Mouse (Mus musculus) ES-Bruce4 (cell line): ENCODE measurements at regions not wholly inside any gene's neighbourhood (a gene's known extent, or its start where the extent isn't known, plus 50 kb on each side); places are given as distances from the start of the nearest gene placed in this dataset.
A peak's percentile ranks its signal among the peaks of the same experiment; 100 is the strongest.
"Not testable (repeated sequence)": the region's sequence is repeated elsewhere in the genome, so short reads cannot be mapped to it uniquely, and the experiment has no call there.

Experiments
- H3K27ac ChIP-seq: 2 replicates; pipeline ENCODE4 v1.5.1; 2012; ENCODE audit warnings: low read length, inconsistent platforms; ENCODE audit not compliant: insufficient read depth
- H3K27me3 ChIP-seq: 2 replicates; pipeline ENCODE4 v1.6.1; 2012; ENCODE audit warnings: mild to moderate bottlenecking, low read length, inconsistent platforms; ENCODE audit not compliant: control insufficient read depth, poor library complexity, insufficient read depth, severe bottlenecking
- H3K36me3 ChIP-seq: 2 replicates; pipeline ENCODE4 v1.6.1; 2012; ENCODE audit warnings: inconsistent platforms, mild to moderate bottlenecking, low read length, moderate library complexity; ENCODE audit not compliant: control insufficient read depth, poor library complexity, insufficient read depth, severe bottlenecking
- H3K4me1 ChIP-seq: one replicate; pipeline ENCODE4 v1.8.1; 2011; ENCODE audit warnings: low read length; ENCODE audit not compliant: control insufficient read depth, insufficient read depth
- H3K4me3 ChIP-seq: 2 replicates; pipeline ENCODE4 v1.5.1; 2011; ENCODE audit warnings: low read depth, mild to moderate bottlenecking, low read length
- H3K9ac ChIP-seq: 2 replicates; pipeline ENCODE4 v1.6.1; 2012; ENCODE audit warnings: low read depth, mild to moderate bottlenecking, inconsistent platforms; ENCODE audit not compliant: poor library complexity, severe bottlenecking
- H3K9me3 ChIP-seq: replicated peaks from 2 replicates; pipeline ENCODE4 v1.6.1; 2012; ENCODE audit warnings: mild to moderate bottlenecking, low read length, inconsistent platforms; ENCODE audit not compliant: control insufficient read depth, poor library complexity, insufficient read depth, severe bottlenecking
- CTCF ChIP-seq: IDR thresholded peaks from one replicate; pipeline ENCODE4 v1.8.1; 2011; ENCODE audit warnings: low read depth, low read length
- EP300 ChIP-seq: IDR thresholded peaks from 2 replicates; pipeline ENCODE4 v1.6.1; 2011; ENCODE audit warnings: low read depth, low read length; ENCODE audit not compliant: insufficient read depth
- POLR2A ChIP-seq: IDR thresholded peaks from one replicate; pipeline ENCODE4 v1.8.1; 2011; ENCODE audit warnings: low read length; ENCODE audit not compliant: insufficient read depth

DNA sequence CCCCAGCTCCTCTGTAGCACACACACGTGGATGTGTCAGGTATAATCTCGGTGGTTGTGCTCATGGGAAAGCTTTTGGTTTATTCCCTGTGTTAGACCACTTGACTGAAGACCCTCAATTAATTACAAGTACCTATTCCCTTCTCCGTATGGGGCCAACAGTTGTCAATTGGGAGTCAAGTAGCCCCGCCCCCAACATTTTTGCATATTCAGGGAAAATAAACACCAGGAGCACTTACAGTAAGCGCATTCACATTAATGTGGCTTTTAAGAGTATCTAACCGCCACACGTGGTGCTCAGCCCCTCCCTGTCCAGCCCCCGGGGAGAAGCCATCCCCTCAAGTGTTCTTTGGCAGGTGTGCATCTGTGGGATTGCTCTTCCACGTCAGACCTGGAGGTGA lies 223.9 kb downstream of the Tpra1 start:
- TF ChIP-seq CTCF: no peak
- TF ChIP-seq EP300: peak; percentile 72
- no peak for TF ChIP-seq POLR2A
- H3K4me3 ChIP-seq: no peak overlapping the region
- peaks cover 7% of the 10 kb centered on the region for H3K4me1 ChIP-seq

DNA sequence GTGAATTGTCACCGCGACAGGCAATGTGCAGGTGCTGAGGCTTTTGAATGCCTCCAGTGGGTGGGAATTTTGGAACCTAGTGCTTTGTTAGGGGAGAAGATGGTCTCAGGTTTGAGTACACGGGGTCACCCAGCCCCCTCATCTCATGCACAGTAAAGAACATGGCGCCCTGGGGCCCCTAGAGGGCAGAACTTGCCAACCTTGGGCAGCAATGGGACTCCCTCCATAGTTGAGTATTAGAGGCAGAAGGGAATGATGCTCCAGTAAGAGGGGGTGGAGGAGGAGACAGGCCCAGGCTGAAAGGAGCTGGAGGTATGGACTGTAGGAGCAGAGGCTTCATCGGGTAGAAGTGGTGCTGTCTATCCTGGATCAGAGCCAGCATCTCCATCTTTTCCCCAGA lies 226.1 kb downstream of the Tpra1 start:
- not testable (repeated sequence) for H3K9me3 ChIP-seq, H3K9ac ChIP-seq

More for the DNA sequence above, 223.9 kb downstream of the Tpra1 start:
- Histone ChIP-seq H3K27ac (no peak overlapping the region), H3K9me3 (no peaks in the 10 kb centered on the region), H3K27me3 (no peaks in the 10 kb centered on the region), H3K36me3 (no peaks in the 10 kb centered on the region), H3K9ac (no peak overlapping the region)

DNA sequence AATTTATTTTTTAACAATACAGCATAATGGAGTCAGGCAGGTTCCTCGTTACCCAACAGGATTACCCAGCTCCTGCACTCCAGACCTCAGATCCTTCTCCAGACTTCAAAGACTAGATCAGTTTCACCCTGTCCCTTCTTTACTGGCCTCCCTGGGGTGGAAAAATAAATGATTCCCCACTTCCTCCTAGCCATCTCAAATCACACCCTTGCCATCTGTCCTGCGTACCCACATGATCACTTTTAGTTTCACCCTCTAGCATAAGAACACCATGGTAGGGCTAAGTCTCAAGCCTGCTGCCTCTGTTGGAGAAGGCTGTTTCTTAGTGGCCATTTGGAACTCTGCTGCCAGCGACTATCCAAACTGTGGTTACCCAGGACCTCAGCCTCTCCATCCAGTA lies 222.0 kb downstream of the Plxna1 start:
- TF ChIP-seq POLR2A: no peak
- Histone ChIP-seq H3K4me3 (no peak overlapping the region), H3K9me3 (no peaks in the 10 kb centered on the region), H3K36me3 (no peaks in the 10 kb centered on the region), H3K27ac (no peak overlapping the region), H3K27me3 (no peaks in the 10 kb centered on the region), H3K9ac (no peak overlapping the region), H3K4me1 (no peaks in the 10 kb centered on the region)

More for the DNA sequence above, 226.1 kb downstream of the Tpra1 start:
- H3K36me3 ChIP-seq, H3K4me1 ChIP-seq, H3K27ac ChIP-seq, H3K4me3 ChIP-seq, H3K27me3 ChIP-seq: not testable (repeated sequence)

DNA sequence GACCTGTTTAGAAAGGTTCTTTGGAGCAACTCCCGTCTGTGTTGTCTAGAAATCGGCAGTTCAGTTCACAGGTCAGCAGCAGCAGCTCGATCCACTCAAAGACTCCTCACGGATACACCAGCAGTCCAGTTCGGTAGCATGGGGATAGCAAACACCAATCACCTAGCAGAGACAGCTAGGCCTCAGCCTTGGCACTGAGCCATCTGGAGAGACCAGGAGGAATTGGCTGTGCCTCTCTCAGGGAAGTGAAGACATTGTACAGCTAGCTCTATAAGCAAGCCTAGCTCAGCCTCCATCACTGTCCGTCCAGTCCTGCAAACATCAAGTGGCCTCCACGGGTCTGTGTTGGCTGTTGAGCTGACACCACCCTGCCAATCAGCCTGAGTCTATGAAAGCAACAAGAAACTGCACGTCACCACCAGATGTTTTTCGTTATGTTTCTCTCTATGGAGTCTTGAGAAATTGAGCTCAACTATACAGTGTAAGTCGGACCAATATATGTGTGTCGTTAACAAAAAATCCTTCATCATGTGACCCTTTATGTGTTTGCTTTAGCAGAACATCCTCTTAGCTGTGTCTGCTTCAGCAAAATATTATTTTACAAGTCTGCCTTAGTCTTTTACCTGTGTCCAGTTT lies 209.3 kb downstream of the Plxna1 start:
- Histone ChIP-seq H3K27ac (no peak overlapping the region), H3K9me3 (no peaks in the 10 kb centered on the region; the same call in 1 of the 2 replicates), H3K27me3 (no peaks in the 10 kb centered on the region; the same call in 1 of the 2 replicates), H3K36me3 (no peaks in the 10 kb centered on the region), H3K4me1 (no peaks in the 10 kb centered on the region), H3K4me3 (no peak overlapping the region), H3K9ac (no peak overlapping the region)
- TF ChIP-seq POLR2A (no peak), EP300 (no peak), CTCF (no peak)

DNA sequence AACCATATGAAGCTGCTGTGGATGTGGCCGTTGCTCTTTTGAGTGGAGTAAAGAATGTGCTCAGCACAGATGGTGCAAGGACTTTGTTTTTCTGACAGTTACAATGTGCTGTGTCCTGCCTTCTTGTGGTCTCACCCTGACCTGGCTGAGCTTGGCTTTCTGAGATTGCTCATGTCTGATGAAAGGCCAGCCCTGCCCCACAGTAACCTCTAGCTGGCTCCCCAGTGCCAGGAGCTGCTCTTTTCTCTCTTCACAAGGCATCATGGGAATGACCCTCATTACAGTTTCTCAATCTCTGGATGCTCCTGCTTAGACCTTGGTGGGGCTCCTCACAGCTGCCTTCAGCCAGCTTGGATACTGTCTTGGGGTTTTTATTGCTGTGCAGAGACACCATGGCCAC lies 204.9 kb downstream of the Plxna1 start:
- no peak overlapping the region for H3K9ac ChIP-seq
- H3K4me1 ChIP-seq: no peaks in the 10 kb centered on the region
- no peaks in the 10 kb centered on the region; the same call in 1 of the 2 replicates for H3K9me3 ChIP-seq
- TF ChIP-seq POLR2A: no peak
- no peak for TF ChIP-seq EP300
- no peak for TF ChIP-seq CTCF
- no peaks in the 10 kb centered on the region for H3K36me3 ChIP-seq
- no peaks in the 10 kb centered on the region; the same call in 1 of the 2 replicates for H3K27me3 ChIP-seq
- H3K4me3 ChIP-seq: no peak overlapping the region
- no peak overlapping the region for H3K27ac ChIP-seq

DNA sequence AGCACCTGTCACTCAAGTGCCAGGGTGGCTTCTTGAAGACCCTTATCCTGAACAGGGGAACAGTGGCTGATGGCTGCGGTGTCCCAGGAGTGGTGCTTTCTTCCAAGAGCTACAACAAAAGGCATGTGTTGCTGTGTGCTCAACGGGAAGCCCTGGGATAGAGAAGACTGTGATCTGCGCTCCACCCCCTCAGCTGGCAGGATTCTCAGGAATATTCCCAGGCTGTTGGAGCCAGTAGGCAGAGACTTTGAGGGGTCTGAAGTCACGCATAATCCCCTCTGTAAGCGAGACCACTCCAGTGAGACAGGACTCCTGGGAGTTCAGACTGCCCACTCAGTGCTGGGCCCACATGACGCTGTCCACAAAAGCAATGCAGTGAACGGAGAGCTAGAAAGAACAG lies 202.4 kb downstream of the Plxna1 start:
- H3K4me1 ChIP-seq: no peaks in the 10 kb centered on the region
- no peak overlapping the region for H3K27ac ChIP-seq
- no peak overlapping the region for H3K9ac ChIP-seq
- no peak for TF ChIP-seq CTCF
- no peak for TF ChIP-seq EP300
- no peaks in the 10 kb centered on the region; the same call in 1 of the 2 replicates for H3K9me3 ChIP-seq
- H3K4me3 ChIP-seq: no peak overlapping the region
- no peaks in the 10 kb centered on the region for H3K36me3 ChIP-seq
- H3K27me3 ChIP-seq: no peaks in the 10 kb centered on the region; the same call in 1 of the 2 replicates
